Mouse (Mus musculus): ENCODE measurements around the gene Stat5b. TPM values are rescaled to one million over a fixed set of nuclear protein-coding genes. Genes with fewer than 3 reads are reported as not detected.

Stat5b gene
- total RNA-seq, 2 experiments from 2014 or later: 14.6 to 19.9 TPM

DNA sequence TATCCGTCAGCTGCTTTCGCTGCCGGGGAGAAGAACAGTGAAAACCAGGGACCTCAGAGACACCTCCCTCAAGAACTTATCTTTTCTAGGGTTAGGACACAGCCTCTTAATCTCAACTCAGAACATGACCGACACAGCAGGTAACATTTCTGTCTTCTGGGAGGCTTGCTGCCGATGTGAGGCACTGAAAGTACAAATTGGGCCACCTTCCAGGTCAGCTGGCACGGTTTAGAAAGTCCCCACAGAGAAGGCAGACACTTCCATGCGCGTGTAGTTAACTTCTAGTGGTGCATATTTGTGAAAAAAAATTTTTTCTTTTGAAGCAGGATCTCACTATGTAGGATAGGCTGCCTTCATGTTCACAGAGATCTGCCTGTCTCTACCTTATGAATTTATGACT, 66.2 kb downstream of the Stat5b start:
- DNase-seq (ENCODE audit: low spot score in 2 of 2): no peak
- intact Hi-C loops (cut with DNase I): no loop called here

GRCm38 (mm10) chr11:100782568-100782967, 68.0 kb downstream of the Stat5b start:
- no peak for DNase-seq (ENCODE audit: low spot score in 2 of 2)
- intact Hi-C loops (cut with DNase I): no loop called here

- DNase-seq (ENCODE audit: low spot score in 2 of 2): no peak
- intact Hi-C loops (cut with DNase I): no loop called here
These were observed 68.6 kb downstream of the Stat5b start for GRCm38 (mm10) chr11:100781763-100782475.

DNA sequence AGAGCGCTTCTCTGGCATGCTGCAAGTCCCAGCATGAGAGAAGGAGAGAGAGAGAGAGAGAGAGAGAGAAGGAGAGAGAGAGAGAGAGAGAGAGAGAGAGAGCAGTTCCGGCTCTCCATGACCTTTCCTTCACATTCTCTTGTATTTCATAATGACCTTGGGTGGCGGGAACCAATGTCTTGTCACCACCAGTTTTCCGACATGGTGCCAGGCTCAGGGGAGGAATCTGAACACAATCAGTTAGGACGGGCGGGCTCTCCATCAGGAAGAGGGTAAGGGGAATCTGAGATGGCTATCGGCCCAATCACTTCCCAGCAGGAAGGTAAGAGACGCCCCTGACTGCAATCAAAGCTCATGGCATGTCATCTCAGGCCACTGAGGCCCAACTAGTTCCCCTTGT, 70.3 kb downstream of the Stat5b start:
- DNase-seq (ENCODE audit: low spot score in 2 of 2): no peak
- intact Hi-C loops (cut with DNase I): no loop called here

DNA sequence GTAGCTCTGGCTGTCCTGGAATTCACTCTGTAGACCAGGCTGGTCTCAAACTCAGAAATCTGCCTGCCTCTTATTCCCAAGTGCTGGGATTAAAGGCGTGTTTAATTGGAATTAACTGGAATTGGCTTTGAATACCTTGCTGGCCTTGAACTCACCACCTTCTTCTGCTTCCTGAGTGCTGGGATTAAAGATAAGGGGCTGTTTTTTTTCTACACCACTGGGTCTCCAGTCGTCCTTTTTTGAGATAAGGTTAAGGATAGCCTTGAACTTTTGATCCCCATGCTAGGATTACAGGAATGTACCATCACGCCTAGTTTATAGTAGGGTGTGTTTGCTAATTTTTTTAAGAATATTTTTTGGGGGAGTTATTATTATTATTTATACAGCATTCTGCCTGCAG, 72.5 kb downstream of the Stat5b start:
- DNase-seq (ENCODE audit: low spot score in 2 of 2): no peak

GRCm38 (mm10) chr11:100775921-100776320, 74.6 kb downstream of the Stat5b start:
- no peak for DNase-seq (ENCODE audit: low spot score in 2 of 2)
- intact Hi-C loops (cut with DNase I): no loop called here

More for the DNA sequence above, 72.5 kb downstream of the Stat5b start:
- intact Hi-C loops (cut with DNase I): no loop called here

- intact Hi-C loops (cut with DNase I): no loop called here
- DNase-seq (ENCODE audit: low spot score in 2 of 2): no peak
These were observed 76.3 kb downstream of the Stat5b start for GRCm38 (mm10) chr11:100774261-100774660.

- intact Hi-C loops (cut with DNase I): no loop called here
- peak; percentile 60 to 77 for DNase-seq (ENCODE audit: low spot score in 2 of 2)
These were observed 79.7 kb downstream of the Stat5b start, which contains the start of gene Ghdc for GRCm38 (mm10) chr11:100770646-100771408. Ghdc (minus strand) TSS chr11:100770957.

- intact Hi-C loops (cut with DNase I): loop anchor here (10.0 kb wide), 1 partner anchor 185 kb away; no protein-coding TSS in a partner anchor
- no peak for DNase-seq (ENCODE audit: low spot score in 2 of 2)
These were observed 80.5 kb downstream of the Stat5b start for GRCm38 (mm10) chr11:100769980-100770379.

- no peak for DNase-seq (ENCODE audit: low spot score in 2 of 2)
- intact Hi-C loops (cut with DNase I): loop anchor here (10.0 kb wide), 1 partner anchor 187 kb away; no protein-coding TSS in a partner anchor
These were observed 82.7 kb downstream of the Stat5b start for GRCm38 (mm10) chr11:100767871-100768270.

- intact Hi-C loops (cut with DNase I): loop anchor here (10.0 kb wide), 1 partner anchor 188 kb away; no protein-coding TSS in a partner anchor
- no peak for DNase-seq (ENCODE audit: low spot score in 2 of 2)
These were observed 83.8 kb downstream of the Stat5b start for GRCm38 (mm10) chr11:100766726-100767125.

- no peak for DNase-seq (ENCODE audit: low spot score in 2 of 2)
- intact Hi-C loops (cut with DNase I): loop anchor here (10.0 kb wide), 1 partner anchor 192 kb away; no protein-coding TSS in a partner anchor
These were observed 87.7 kb downstream of the Stat5b start, which contains the start of gene Hcrt for GRCm38 (mm10) chr11:100762831-100763230. Hcrt (minus strand) TSS chr11:100762931.

- intact Hi-C loops (cut with DNase I): loop anchor here (2.0 to 10.0 kb wide), 2 partner anchors 47 to 193 kb away; no protein-coding TSS in a partner anchor
- peak; percentile 86 to 89 for DNase-seq (ENCODE audit: low spot score in 2 of 2)
These were observed 88.9 kb downstream of the Stat5b start for GRCm38 (mm10) chr11:100761547-100762045.

GRCm38 (mm10) chr11:100759611-100760233, 90.8 kb downstream of the Stat5b start, which contains the start of gene Kcnh4:
Kcnh4 (minus strand) TSS chr11:100759942.
- DNase-seq (ENCODE audit: low spot score in 2 of 2): peak; percentile 93 to 95

GRCm38 (mm10) chr11:100758707-100759610, 91.6 kb downstream of the Stat5b start:
- peak in 1 of 2 experiments; percentile 49 for DNase-seq (ENCODE audit: low spot score in 2 of 2)
- intact Hi-C loops (cut with DNase I): no loop called here

More at GRCm38 (mm10) chr11:100759611-100760233, 90.8 kb downstream of the Stat5b start, which contains the start of gene Kcnh4:
- intact Hi-C loops (cut with DNase I): loop anchor here (2.0 to 10.0 kb wide), 2 partner anchors 45 to 195 kb away; no protein-coding TSS in a partner anchor

DNA sequence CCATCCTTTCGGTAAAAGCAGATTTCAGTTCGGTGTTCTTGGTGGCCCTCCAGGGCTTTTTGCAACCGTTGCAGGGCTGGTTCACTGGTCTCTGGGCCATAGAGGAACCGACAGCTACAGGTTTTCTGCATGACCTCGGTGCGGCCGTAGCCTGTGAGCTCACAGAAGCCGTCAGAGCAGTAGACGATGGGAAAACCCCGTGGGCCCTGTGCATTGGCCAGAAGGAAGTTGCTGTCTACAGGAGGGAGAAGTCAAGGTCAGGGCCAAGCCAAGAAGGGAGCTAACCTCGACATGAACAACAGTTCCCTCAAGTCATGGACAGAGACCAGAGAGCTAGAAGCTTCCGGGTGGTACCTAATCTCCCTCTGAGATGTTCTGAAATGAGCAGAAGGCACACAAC, 93.0 kb downstream of the Stat5b start:
- no peak for DNase-seq (ENCODE audit: low spot score in 2 of 2)
- intact Hi-C loops (cut with DNase I): no loop called here

DNA sequence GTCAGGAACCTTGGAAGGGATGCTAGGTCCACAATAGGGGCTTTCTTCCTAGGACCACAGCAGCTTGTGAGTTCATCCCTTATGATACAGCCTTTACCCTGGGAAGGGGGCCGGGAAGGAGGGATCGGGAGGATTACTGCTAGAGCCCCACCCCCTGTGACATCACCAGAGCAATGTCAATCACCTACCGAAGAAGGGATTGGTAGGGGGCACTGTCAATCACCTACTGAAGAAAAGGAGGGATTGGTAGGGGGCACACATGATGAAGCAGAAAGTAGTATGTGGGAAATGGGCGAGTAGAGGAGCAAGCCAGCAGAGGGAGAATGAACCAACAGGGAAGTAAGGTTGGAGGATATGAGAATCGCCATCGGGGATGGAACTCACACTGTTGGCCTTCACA, 94.0 kb downstream of the Stat5b start:
- DNase-seq (ENCODE audit: low spot score in 2 of 2): no peak
- intact Hi-C loops (cut with DNase I): no loop called here

DNA sequence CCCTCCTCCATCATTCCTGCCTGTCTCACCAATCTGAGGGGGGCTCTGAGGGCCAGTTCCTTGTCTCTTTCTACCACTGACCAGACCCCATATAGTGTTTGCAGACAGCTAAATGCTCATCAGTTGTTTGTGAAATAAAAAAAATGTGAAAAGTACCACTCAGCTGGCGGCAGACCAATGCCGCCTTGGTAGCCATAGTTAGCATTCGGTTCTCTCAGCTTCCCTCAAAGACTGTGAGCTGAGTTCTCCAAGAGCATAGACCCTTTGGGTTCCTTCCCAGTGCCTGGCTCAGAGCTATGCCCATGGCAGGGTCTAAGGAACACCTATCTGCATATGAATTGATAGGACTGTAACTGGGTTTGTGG, 95.8 kb downstream of the Stat5b start:
- intact Hi-C loops (cut with DNase I): no loop called here
- peak; percentile 60 to 70 for DNase-seq (ENCODE audit: low spot score in 2 of 2)
